Mouse (Mus musculus) G1E (cell line): ENCODE measurements around the gene Aldh2. TPM values are rescaled to one million over a fixed set of nuclear protein-coding genes. Genes with fewer than 3 reads are reported as not detected.
"Not testable (repeated sequence)": the region's sequence is repeated elsewhere in the genome, so short reads cannot be mapped to it uniquely, and the experiment has no call there.

Experiments
- ATAC-seq: 2 replicates; pipeline ENCODE4 v1.8.0; 2016; ENCODE audit warnings: mild to moderate bottlenecking; ENCODE audit not compliant: insufficient number of reproducible peaks, poor library complexity, low FRiP score, severe bottlenecking; ENCODE audit errors: extremely low read depth
- DNase-seq: peaks from one replicate; pipeline ENCODE4 v3.0.0; 2012; ENCODE audit warnings: low spot score
- H3K27me3 ChIP-seq: 2 replicates; pipeline ENCODE4 v1.6.1; 2012; ENCODE audit warnings: mild to moderate bottlenecking, low read length, inconsistent platforms; ENCODE audit not compliant: insufficient read depth
- H3K36me3 ChIP-seq: replicated peaks from 2 replicates; pipeline ENCODE3; 2012; ENCODE audit warnings: mild to moderate bottlenecking, inconsistent platforms
- H3K4me1 ChIP-seq: 2 replicates; pipeline ENCODE4 v1.6.1; 2012; ENCODE audit warnings: low read depth, low read length, inconsistent platforms, mixed read lengths; ENCODE audit not compliant: insufficient read depth
- H3K4me3 ChIP-seq: 2 replicates; pipeline ENCODE4 v1.5.1; 2012; ENCODE audit warnings: low read depth, mild to moderate bottlenecking, inconsistent platforms, low read length, moderate library complexity, mixed read lengths
- H3K9me3 ChIP-seq: replicated peaks from 2 replicates; pipeline ENCODE4 v1.6.1; 2012; ENCODE audit warnings: inconsistent platforms
- CTCF ChIP-seq: IDR thresholded peaks from 2 replicates; pipeline ENCODE4 v1.5.1; 2012; ENCODE audit warnings: low read depth, low read length, inconsistent platforms, mixed read lengths
- GATA1 ChIP-seq: IDR thresholded peaks from 2 replicates; pipeline ENCODE4 v1.6.1; 2012; ENCODE audit warnings: borderline replicate concordance, low read length, inconsistent platforms, mixed read lengths
- GATA2 ChIP-seq: IDR thresholded peaks from 2 replicates; pipeline ENCODE4 v1.6.1; 2012; ENCODE audit warnings: low read depth, low read length, inconsistent platforms, borderline replicate concordance
- POLR2AphosphoS5 ChIP-seq: IDR thresholded peaks from 2 replicates; pipeline ENCODE4 v1.6.1; 2012; ENCODE audit warnings: low read depth, low read length, inconsistent platforms; ENCODE audit not compliant: insufficient replicate concordance
- TAL1 ChIP-seq: conservative IDR thresholded peaks from 2 replicates; pipeline ENCODE4 v1.6.1; 2012; ENCODE audit warnings: low read depth, low read length, inconsistent platforms, mixed read lengths
- polyA plus RNA-seq: library from polyadenylated mRNA; stranded (reverse); fragments of >175 nt; gene quantifications from 2 replicates; pipeline ENCODE4 v1.2.3, GENCODE M21; 2012
- total RNA-seq, 2 experiments: library from RNA; stranded (forward) in 1 of 2; stranded (reverse) in 1 of 2; fragments of 200-1000 nt in 1 of 2; fragments of >200 nt in 1 of 2; fragmentation: Nextera tagmentation in 1 of 2; gene quantifications; 2 replicates each; pipeline ENCODE4 v1.2.3; 2014 to 2017

Gene Aldh2
- total and polyA plus RNA-seq, 3 experiments = 45.7 to 122 (median 117) TPM

DNA sequence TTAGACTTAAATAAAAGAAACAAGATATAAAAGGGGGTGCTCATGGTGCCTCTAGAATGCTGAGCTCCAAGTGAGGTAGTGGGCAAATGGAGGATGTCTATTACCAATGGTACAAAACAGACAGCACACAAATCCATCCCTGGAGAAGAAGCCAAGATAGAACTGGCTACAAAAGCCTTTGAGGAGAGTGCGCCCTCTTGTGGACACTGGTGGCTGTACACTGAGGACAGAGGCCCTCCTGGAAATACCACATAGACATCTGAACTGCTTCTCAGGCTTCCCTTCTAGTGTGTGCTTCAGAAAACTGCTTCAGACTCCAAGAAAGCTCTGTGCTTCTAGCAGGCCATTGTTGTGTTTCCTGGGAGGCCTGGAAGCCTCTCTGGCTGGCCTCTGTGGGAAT, 34.2 kb upstream of the Aldh2 start:
- Histone ChIP-seq H3K27me3 (no peaks in the 10 kb centered on the region), H3K36me3 (peaks cover 42% of the 10 kb centered on the region), H3K4me1 (no peaks in the 10 kb centered on the region), H3K9me3 (no peaks in the 10 kb centered on the region), H3K4me3 (no peak overlapping the region)
- DNase-seq (no peak), ATAC-seq (no peak)
- TF ChIP-seq GATA1 = no peak
- peak; percentile 49 for TF ChIP-seq CTCF

DNA sequence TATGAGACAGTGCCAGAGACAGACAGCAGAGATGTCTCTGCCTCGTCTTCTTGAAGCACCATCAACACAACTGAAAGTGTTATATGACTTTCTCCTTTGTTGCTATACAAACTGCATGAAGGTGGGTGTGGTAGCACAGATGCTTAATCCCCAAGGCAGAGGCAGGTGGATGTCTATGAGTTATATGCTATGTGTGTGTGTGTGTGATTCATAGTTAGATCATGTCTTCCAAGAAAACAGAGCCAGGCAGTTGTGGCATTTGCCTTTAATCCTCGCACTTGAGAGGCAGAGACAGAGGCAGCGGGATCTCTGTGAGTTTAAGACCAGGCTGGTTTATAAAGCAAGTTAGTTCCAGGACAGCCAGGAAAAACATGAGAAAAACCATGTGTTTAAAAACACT, 29.6 kb upstream of the Aldh2 start:
- TF ChIP-seq CTCF (no peak), GATA1 (no peak), TAL1 (no peak), GATA2 (no peak), POLR2AphosphoS5 (no peak)
- peaks cover 15% of the 10 kb centered on the region for H3K4me1 ChIP-seq
- H3K9me3 ChIP-seq = no peaks in the 10 kb centered on the region
- no peak overlapping the region for H3K4me3 ChIP-seq
- ATAC-seq (no peak), DNase-seq (no peak)
- no peaks in the 10 kb centered on the region for H3K27me3 ChIP-seq
- peaks cover 38% of the 10 kb centered on the region for H3K36me3 ChIP-seq

DNA sequence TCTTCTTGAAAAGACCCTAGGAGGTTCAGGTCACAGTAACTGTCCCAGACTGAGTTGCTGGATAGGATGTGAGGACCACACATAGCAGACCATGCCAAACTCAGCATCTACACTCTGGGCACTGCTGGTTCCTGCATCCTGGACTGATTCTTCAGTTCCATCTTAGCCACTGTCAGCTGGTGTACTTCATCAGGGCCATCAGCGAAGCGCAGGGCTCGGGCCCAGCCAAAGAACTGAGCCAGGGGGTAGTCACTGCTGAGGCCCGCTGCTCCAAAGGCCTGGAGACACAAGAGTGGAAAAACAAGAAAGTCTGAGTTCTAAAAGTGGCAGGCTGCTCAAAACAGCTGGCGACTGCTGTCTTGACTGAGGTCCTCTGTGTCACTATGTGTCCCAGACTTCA, 27.5 kb upstream of the Aldh2 start:
- Histone ChIP-seq H3K4me1 (peaks cover 19% of the 10 kb centered on the region), H3K9me3 (no peaks in the 10 kb centered on the region), H3K4me3 (no peak overlapping the region), H3K36me3 (peaks cover 33% of the 10 kb centered on the region), H3K27me3 (no peaks in the 10 kb centered on the region)
- DNase-seq (no peak), ATAC-seq (no peak)
- TF ChIP-seq POLR2AphosphoS5 (no peak), CTCF (no peak), TAL1 (no peak), GATA2 (no peak), GATA1 (no peak)

DNA sequence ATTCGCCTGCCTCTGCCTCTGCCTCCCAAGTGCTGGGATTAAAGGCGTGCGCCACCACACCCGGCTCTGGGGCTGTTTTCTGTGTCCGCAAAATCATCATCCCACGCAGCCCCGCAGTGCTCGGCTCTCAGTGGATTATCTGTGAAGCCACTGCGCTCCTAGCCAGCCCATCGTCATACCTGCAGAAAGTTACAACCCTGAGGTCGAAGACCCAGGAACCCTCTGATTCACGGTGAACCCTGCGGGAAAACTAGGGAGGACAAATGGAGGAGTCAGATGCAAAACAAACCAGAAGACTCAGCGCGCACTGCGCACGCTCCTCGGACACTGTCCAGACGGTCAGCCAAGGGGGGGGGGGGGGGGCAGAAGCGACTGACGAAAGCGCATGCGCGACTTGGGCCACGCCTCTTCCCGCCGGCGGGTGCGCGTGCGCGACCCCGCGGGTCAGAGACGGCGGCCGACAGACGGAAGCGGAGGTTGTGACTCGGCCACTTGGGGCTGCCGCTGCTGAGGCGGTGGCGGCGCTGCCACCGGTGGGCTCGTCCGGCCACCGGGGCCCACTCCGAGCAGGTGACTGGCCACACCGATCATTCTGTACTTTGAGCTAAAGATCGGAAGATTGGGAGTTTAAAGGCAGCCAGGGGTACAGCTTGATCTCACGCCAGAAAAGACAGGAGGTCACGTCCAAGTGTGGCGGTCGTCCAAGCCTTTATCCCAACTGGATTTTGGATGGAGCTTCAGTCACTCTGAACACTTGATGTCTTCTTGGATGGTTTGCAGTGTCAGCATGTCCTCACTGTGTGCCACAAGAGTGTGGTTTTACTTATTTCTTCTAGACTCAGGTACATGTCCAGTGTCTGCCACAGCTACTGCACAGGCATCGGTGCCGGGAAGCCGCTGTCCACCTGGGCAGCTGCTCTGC, 25.2 kb upstream of the Aldh2 start, which contains the start of gene Acad12:
TSS of gene Acad12 (minus strand) at position 347 of the 922 bp plus-strand sequence.
- Histone ChIP-seq H3K4me3 (peak within 1 kb of the TSS; percentile 75), H3K36me3 (peaks cover 22% of the 10 kb centered on the region), H3K9me3 (no peaks in the 10 kb centered on the region), H3K4me1 (peaks cover 19% of the 10 kb centered on the region), H3K27me3 (0 out of 2 replicates have a peak, but pooled peaks cover 3% of the 10 kb centered on the region)
- ATAC-seq = peak; percentile 52
- TF ChIP-seq GATA1 (no peak), POLR2AphosphoS5 (no peak), GATA2 (no peak), TAL1 (no peak), CTCF (no peak)
- peak; percentile 89 for DNase-seq

DNA sequence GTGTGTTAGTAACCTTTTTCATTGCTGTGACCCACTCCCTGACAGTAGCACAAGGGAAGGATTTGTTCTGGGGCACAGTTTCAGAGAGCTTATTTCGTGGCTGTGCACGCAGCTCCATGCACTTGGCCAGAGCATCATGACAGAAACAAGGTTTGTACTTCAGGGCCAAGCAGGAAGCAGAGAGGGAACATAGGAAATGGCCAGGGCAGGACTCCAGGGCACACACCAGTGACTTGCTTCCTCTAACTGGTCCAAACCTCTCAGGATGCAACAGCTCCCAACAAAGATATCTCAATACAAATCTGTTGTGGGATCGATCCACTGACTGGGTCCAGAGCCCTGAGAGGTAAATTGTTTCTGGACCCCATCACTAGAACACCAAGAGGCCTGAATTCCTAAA, 21.3 kb upstream of the Aldh2 start:
- DNase-seq, ATAC-seq, H3K36me3 ChIP-seq, H3K9me3 ChIP-seq, H3K4me3 ChIP-seq, H3K27me3 ChIP-seq: not testable (repeated sequence)
- peaks cover 12% of the 10 kb centered on the region for H3K4me1 ChIP-seq

DNA sequence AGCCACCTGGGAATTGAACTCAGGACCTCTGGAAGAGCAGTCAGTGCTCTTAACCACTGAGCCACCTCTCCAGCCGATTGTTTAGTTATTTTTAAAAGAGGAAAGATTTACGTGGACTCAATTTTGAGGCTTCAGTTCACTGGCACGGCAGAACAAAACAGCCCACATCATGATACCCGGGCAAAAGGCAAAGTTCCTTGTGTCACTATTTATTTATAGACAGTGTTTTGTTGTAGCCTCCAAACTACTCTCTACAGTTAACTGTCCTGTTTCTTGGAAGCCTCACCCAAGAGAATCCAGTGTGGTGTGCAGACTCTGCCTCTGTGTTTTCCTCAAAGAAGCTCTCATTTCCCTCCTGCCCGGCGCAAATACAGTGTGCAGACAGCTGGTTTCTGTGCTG, 18.4 kb upstream of the Aldh2 start:
- no peak overlapping the region for H3K4me3 ChIP-seq
- H3K9me3 ChIP-seq = no peaks in the 10 kb centered on the region
- no peaks in the 10 kb centered on the region for H3K4me1 ChIP-seq
- TF ChIP-seq CTCF (no peak), TAL1 (no peak), POLR2AphosphoS5 (no peak), GATA2 (no peak), GATA1 (no peak)
- no peak for ATAC-seq
- peaks cover 18% of the 10 kb centered on the region for H3K27me3 ChIP-seq
- no peak for DNase-seq
- H3K36me3 ChIP-seq = no peaks in the 10 kb centered on the region

DNA sequence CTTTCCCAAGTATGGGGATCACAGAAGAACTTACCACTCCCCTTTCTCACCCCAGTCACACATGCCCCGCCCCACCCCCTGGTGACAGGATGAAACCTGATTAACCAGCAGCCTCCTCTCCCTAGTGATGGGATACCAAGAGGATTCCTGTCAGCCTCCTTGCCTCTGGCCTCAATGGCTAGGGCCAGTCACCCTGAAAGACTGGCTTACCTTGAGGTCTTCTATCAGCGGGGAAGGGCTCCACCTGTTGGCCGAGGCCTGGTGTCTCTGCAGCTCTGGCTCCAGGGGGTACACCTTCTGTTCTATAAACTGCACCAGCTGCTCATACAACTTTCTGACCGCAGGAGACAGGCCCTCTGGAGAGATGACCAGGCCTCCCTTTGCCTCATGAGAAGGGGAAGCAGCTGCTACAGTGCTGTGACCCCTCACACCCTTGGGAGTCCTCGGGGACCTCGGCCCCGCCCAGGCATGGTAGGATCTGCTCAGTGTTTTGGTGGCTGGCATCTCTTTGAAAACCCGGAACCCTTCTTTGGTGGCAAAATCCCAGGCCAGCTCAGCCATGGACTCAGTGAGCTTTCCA, 16.0 kb upstream of the Aldh2 start:
- not testable (repeated sequence) for H3K4me3 ChIP-seq, ATAC-seq, H3K9me3 ChIP-seq, H3K36me3 ChIP-seq, DNase-seq, H3K4me1 ChIP-seq
- H3K27me3 ChIP-seq = peaks cover 20% of the 10 kb centered on the region
